Mouse (Mus musculus) limb, embryonic 10.5 days (tissue): ENCODE measurements around the gene Dusp3. TPM values are rescaled to one million over a fixed set of nuclear protein-coding genes. Genes with fewer than 3 reads are reported as not detected.

Source experiments
- DNase-seq: peaks from one replicate; pipeline ENCODE4 v3.0.0-alpha.2; 2017; ENCODE audit warnings: low spot score
- H3K27ac ChIP-seq: fragments of 300-500 bp; sonication (generic); 2 replicates; pipeline ENCODE4 v1.5.1; 2016; ENCODE audit warnings: mild to moderate bottlenecking
- H3K27me3 ChIP-seq: fragments of 300-500 bp; sonication (generic); 2 replicates; pipeline ENCODE4 v1.6.1; 2016; ENCODE audit warnings: low read depth, mild to moderate bottlenecking; ENCODE audit not compliant: poor library complexity, severe bottlenecking
- H3K36me3 ChIP-seq: fragments of 300-500 bp; sonication (generic); 2 replicates; pipeline ENCODE4 v1.6.1; 2016; ENCODE audit warnings: mild to moderate bottlenecking, moderate library complexity
- H3K4me1 ChIP-seq: fragments of 300-500 bp; sonication (generic); 2 replicates; pipeline ENCODE4 v1.6.1; 2016
- H3K4me3 ChIP-seq: fragments of 300-500 bp; sonication (generic); 2 replicates; pipeline ENCODE4 v1.5.1; 2016; ENCODE audit warnings: mild to moderate bottlenecking, moderate library complexity
- H3K9me3 ChIP-seq: fragments of 300-500 bp; sonication (generic); replicated peaks from 2 replicates; pipeline ENCODE4 v1.6.1; 2016; ENCODE audit warnings: mild to moderate bottlenecking
- WGBS: fragments of 180-500 bp; shearing (Covaris S2); methylation state at CpG from one replicate; pipeline ENCODE4 v1.1.7; 2016; 5-methylcytosine and 5-hydroxymethylcytosine counted together
- polyA plus RNA-seq: library from polyadenylated mRNA; unstranded; fragments of >200 nt; fragmentation: Nextera tagmentation; extraction: Ambion mirVana; gene quantifications from 2 replicates; pipeline ENCODE4 v1.2.1, GENCODE M21; 2016

The Dusp3 gene
- polyA plus RNA-seq, 1 experiment from 2014 or later = 9.2 TPM

GRCm38 (mm10) chr11:101983431-101983921 lies 3.3 kb downstream of the Dusp3 start:
- H3K4me1 ChIP-seq = peaks cover 31% of the 10 kb centered on the region
- no peaks in the 10 kb centered on the region for H3K9me3 ChIP-seq
- no peaks in the 10 kb centered on the region for H3K36me3 ChIP-seq
- peaks cover 35% of the 10 kb centered on the region for H3K27me3 ChIP-seq
- 80% methylated on average over 10 of the region's 10 CpGs for WGBS
- peak overlapping the region; percentile 75 for H3K4me3 ChIP-seq
- no peak for DNase-seq
- H3K27ac ChIP-seq = peak overlapping the region; percentile 57; the same call in 1 of the 2 replicates

GRCm38 (mm10) chr11:101982981-101983411 lies 3.8 kb downstream of the Dusp3 start:
- Histone ChIP-seq H3K4me3 (peak overlapping the region; percentile 75), H3K4me1 (peaks cover 32% of the 10 kb centered on the region), H3K27ac (peak overlapping the region; percentile 57; the same call in 1 of the 2 replicates), H3K9me3 (no peaks in the 10 kb centered on the region), H3K36me3 (no peaks in the 10 kb centered on the region), H3K27me3 (peaks cover 30% of the 10 kb centered on the region)
- DNase-seq = no peak
- 53% methylated on average over 6 of the region's 6 CpGs for WGBS

- H3K4me3 ChIP-seq = no peak overlapping the region
- no peak overlapping the region for H3K27ac ChIP-seq
- peaks cover 38% of the 10 kb centered on the region for H3K4me1 ChIP-seq
Measured at GRCm38 (mm10) chr11:101981850-101982249, 5.0 kb downstream of the Dusp3 start.

GRCm38 (mm10) chr11:101980603-101981157 lies 6.1 kb downstream of the Dusp3 start:
- Histone ChIP-seq H3K9me3 (no peaks in the 10 kb centered on the region), H3K4me3 (no peak overlapping the region), H3K4me1 (peaks cover 32% of the 10 kb centered on the region), H3K27me3 (peaks cover 13% of the 10 kb centered on the region), H3K36me3 (no peaks in the 10 kb centered on the region), H3K27ac (no peak overlapping the region)
- no peak for DNase-seq
- 81% methylated on average over 9 of the region's 9 CpGs for WGBS

More at GRCm38 (mm10) chr11:101981850-101982249, 5.0 kb downstream of the Dusp3 start:
- H3K36me3 ChIP-seq = no peaks in the 10 kb centered on the region
- WGBS = 87% methylated on average over 12 of the region's 12 CpGs
- H3K27me3 ChIP-seq = peaks cover 20% of the 10 kb centered on the region
- H3K9me3 ChIP-seq = no peaks in the 10 kb centered on the region
- DNase-seq = no peak

GRCm38 (mm10) chr11:101979140-101979539 lies 7.7 kb downstream of the Dusp3 start:
- Histone ChIP-seq H3K36me3 (no peaks in the 10 kb centered on the region), H3K27ac (no peak overlapping the region), H3K27me3 (no peaks in the 10 kb centered on the region), H3K4me1 (peaks cover 27% of the 10 kb centered on the region), H3K4me3 (no peak overlapping the region), H3K9me3 (no peaks in the 10 kb centered on the region)
- 90% methylated on average over 5 of the region's 5 CpGs for WGBS
- DNase-seq = no peak

- Histone ChIP-seq H3K27ac (no peak overlapping the region), H3K27me3 (no peaks in the 10 kb centered on the region), H3K4me1 (peaks cover 28% of the 10 kb centered on the region), H3K36me3 (no peaks in the 10 kb centered on the region), H3K4me3 (no peak overlapping the region), H3K9me3 (no peaks in the 10 kb centered on the region)
- WGBS = 95% methylated on average over 7 of the region's 7 CpGs
- no peak for DNase-seq
Measured at GRCm38 (mm10) chr11:101976949-101977348, 9.9 kb downstream of the Dusp3 start.

GRCm38 (mm10) chr11:101974923-101975322 lies 11.9 kb downstream of the Dusp3 start:
- Histone ChIP-seq H3K27ac (no peak overlapping the region), H3K9me3 (no peaks in the 10 kb centered on the region), H3K36me3 (no peaks in the 10 kb centered on the region), H3K4me1 (peaks cover 28% of the 10 kb centered on the region), H3K4me3 (no peak overlapping the region), H3K27me3 (no peaks in the 10 kb centered on the region)
- 55% methylated on average over 9 of the region's 9 CpGs for WGBS
- DNase-seq = no peak

- H3K36me3 ChIP-seq = no peaks in the 10 kb centered on the region
- whole genome bisulfite sequencing = 38% methylated on average over 6 of the region's 6 CpGs
- peak overlapping the region; percentile 21; the same call in 1 of the 2 replicates for H3K27ac ChIP-seq
Measured at GRCm38 (mm10) chr11:101974181-101974580, 12.6 kb downstream of the Dusp3 start.

GRCm38 (mm10) chr11:101973496-101973895 lies 13.3 kb downstream of the Dusp3 start:
- DNase-seq = no peak
- peak overlapping the region; percentile 21; the same call in 1 of the 2 replicates for H3K27ac ChIP-seq
- WGBS = 73% methylated on average over 9 of the region's 9 CpGs
- H3K4me1 ChIP-seq = peaks cover 30% of the 10 kb centered on the region
- H3K27me3 ChIP-seq = peaks cover 1% of the 10 kb centered on the region; the same call in 1 of the 2 replicates
- no peaks in the 10 kb centered on the region for H3K9me3 ChIP-seq
- H3K36me3 ChIP-seq = no peaks in the 10 kb centered on the region
- no peak overlapping the region for H3K4me3 ChIP-seq

More at GRCm38 (mm10) chr11:101974181-101974580, 12.6 kb downstream of the Dusp3 start:
- no peak for DNase-seq
- no peaks in the 10 kb centered on the region for H3K27me3 ChIP-seq
- H3K4me1 ChIP-seq = peaks cover 28% of the 10 kb centered on the region
- no peaks in the 10 kb centered on the region for H3K9me3 ChIP-seq
- no peak overlapping the region for H3K4me3 ChIP-seq

GRCm38 (mm10) chr11:101972651-101973050 lies 14.2 kb downstream of the Dusp3 start:
- H3K4me3 ChIP-seq = no peak overlapping the region
- WGBS = 95% methylated on average over 5 of the region's 5 CpGs
- H3K27me3 ChIP-seq = peaks cover 10% of the 10 kb centered on the region
- H3K36me3 ChIP-seq = no peaks in the 10 kb centered on the region
- H3K9me3 ChIP-seq = no peaks in the 10 kb centered on the region
- H3K4me1 ChIP-seq = peaks cover 35% of the 10 kb centered on the region
- DNase-seq = no peak
- H3K27ac ChIP-seq = peak overlapping the region; percentile 30; the same call in 1 of the 2 replicates

GRCm38 (mm10) chr11:101972097-101972496 lies 14.7 kb downstream of the Dusp3 start:
- no peak overlapping the region for H3K4me3 ChIP-seq
- 80% methylated on average over 3 of the region's 3 CpGs for WGBS
- DNase-seq = no peak
- H3K4me1 ChIP-seq = peaks cover 37% of the 10 kb centered on the region
- no peak overlapping the region for H3K27ac ChIP-seq
- H3K27me3 ChIP-seq = peaks cover 15% of the 10 kb centered on the region
- H3K9me3 ChIP-seq = no peaks in the 10 kb centered on the region
- H3K36me3 ChIP-seq = no peaks in the 10 kb centered on the region

GRCm38 (mm10) chr11:101971410-101971809 lies 15.4 kb downstream of the Dusp3 start:
- Histone ChIP-seq H3K4me3 (no peak overlapping the region), H3K27me3 (peaks cover 22% of the 10 kb centered on the region), H3K9me3 (no peaks in the 10 kb centered on the region), H3K36me3 (no peaks in the 10 kb centered on the region), H3K4me1 (peaks cover 44% of the 10 kb centered on the region), H3K27ac (no peak overlapping the region)
- DNase-seq = no peak
- WGBS = 47% methylated on average over 3 of the region's 3 CpGs

- H3K36me3 ChIP-seq = no peaks in the 10 kb centered on the region
- DNase-seq = no peak
- H3K27me3 ChIP-seq = peaks cover 38% of the 10 kb centered on the region
- no peak overlapping the region for H3K27ac ChIP-seq
- no peak overlapping the region for H3K4me3 ChIP-seq
- H3K9me3 ChIP-seq = no peaks in the 10 kb centered on the region
- 86% methylated on average over 13 of the region's 13 CpGs for WGBS
- H3K4me1 ChIP-seq = peaks cover 60% of the 10 kb centered on the region
Measured at GRCm38 (mm10) chr11:101969835-101970234, 17.0 kb downstream of the Dusp3 start.
